Mouse (Mus musculus) cortical plate, adult 2 months (tissue): Measurements from ENCODE around the gene Tia1.

Experiments
- CTCF ChIP-seq: fragments of 200-500 bp; IDR thresholded peaks from 2 replicates; pipeline ENCODE4 v1.5.1; 2011; ENCODE audit warnings: mild to moderate bottlenecking, control low read depth, low read length; ENCODE audit not compliant: insufficient read depth; ENCODE audit errors: extremely low read depth
- POLR2A ChIP-seq: fragments of 200-500 bp; IDR thresholded peaks from 2 replicates; pipeline ENCODE4 v1.6.1; 2011; ENCODE audit warnings: mild to moderate bottlenecking, low read length, control low read depth; ENCODE audit not compliant: insufficient read depth; ENCODE audit errors: extremely low read depth

- no peak for TF ChIP-seq CTCF
- TF ChIP-seq POLR2A = no peak
These were observed 35.5 kb upstream of the Tia1 start for GRCm38 (mm10) chr6:86368479-86368878.
